In genomic region chr4:97635296-97635755, GRCm38 (mm10) we compare ENCODE assay signal across 12 mouse cellular contexts.
DNase-seq lines count a peak whose midpoint lies in the region; ATAC-seq lines count a peak whose summit lies in the region.
"Had no signal": no experiment of that assay in that cellular context is flagged by ENCODE, and none has a peak within 500 bp of the region (broad histone marks: within the 10 kb centered on the region; RNA-seq: fewer than 3 reads in every experiment).

No protein-coding gene starts in this region.

- H3K27me3 ChIP-seq in neural tube, embryonic 11.5 days (ENCODE audit: control insufficient read depth, insufficient read depth, low read length): no peaks in the 10 kb centered on the region
- H3K27me3 ChIP-seq in forebrain, embryonic 13.5 days: no peaks in the 10 kb centered on the region
- H3K27me3 ChIP-seq in limb, embryonic 10.5 days (ENCODE audit: low read depth, poor library complexity, severe bottlenecking): no peaks in the 10 kb centered on the region
- no peaks in the 10 kb centered on the region for H3K27me3 ChIP-seq in neural tube, embryonic 15.5 days (replicated peaks)
- H3K27me3 ChIP-seq in intestine, embryonic 15.5 days (replicated peaks): no peaks in the 10 kb centered on the region

- H3K4me1 ChIP-seq in neural tube, embryonic 11.5 days (ENCODE audit: control insufficient read depth, insufficient read depth, low read length): peaks cover 3% of the 10 kb centered on the region; the same call in 1 of the 2 replicates
- peaks cover 33% of the 10 kb centered on the region for H3K4me1 ChIP-seq in forebrain, embryonic 13.5 days
- H3K4me1 ChIP-seq in limb, embryonic 10.5 days: peaks cover 44% of the 10 kb centered on the region
- H3K4me1 ChIP-seq in neural tube, embryonic 15.5 days: peaks cover 12% of the 10 kb centered on the region
- no peaks in the 10 kb centered on the region for H3K4me1 ChIP-seq in intestine, embryonic 15.5 days (replicated peaks)

- H3K9me3 ChIP-seq in neural tube, embryonic 11.5 days (ENCODE audit: control insufficient read depth, low read length): no peaks in the 10 kb centered on the region
- no peaks in the 10 kb centered on the region for H3K9me3 ChIP-seq in forebrain, embryonic 13.5 days (replicated peaks)
- H3K9me3 ChIP-seq in limb, embryonic 10.5 days (replicated peaks): no peaks in the 10 kb centered on the region
- H3K9me3 ChIP-seq in neural tube, embryonic 15.5 days (replicated peaks): no peaks in the 10 kb centered on the region
- no peaks in the 10 kb centered on the region for H3K9me3 ChIP-seq in intestine, embryonic 15.5 days

- 0 out of 2 replicates have a peak, but pooled peaks have one; percentile 40 for ATAC-seq in neural tube, embryonic 11.5 days (ENCODE audit: insufficient read depth, low FRiP score, low TSS enrichment)
- peak; percentile 66 for ATAC-seq in forebrain, embryonic 13.5 days
- ATAC-seq in neural tube, embryonic 15.5 days (ENCODE audit: low FRiP score): peak; percentile 65; the same call in 1 of the 2 replicates
- no peak for ATAC-seq in intestine, embryonic 15.5 days
- no peak for ATAC-seq in erythroid progenitor cell, adult 5-6 weeks (replicated peaks; ENCODE audit: low FRiP score, poor library complexity, severe bottlenecking)

- DNase-seq in neural tube, embryonic 11.5 days (ENCODE audit: low spot score): peak; percentile 38
- no peak for DNase-seq in neural tube, embryonic 10.5 days (ENCODE audit: extremely low spot score, low spot score)
- peak; percentile 45 for DNase-seq in limb, embryonic 10.5 days (ENCODE audit: low spot score)
- no peak for DNase-seq in adrenal gland, postnatal 36 days
- DNase-seq: cerebellum, adult 11 months; kidney, adult 2 months; lung, postnatal 14 days had no signal

- 25% methylated on average over 6 of the region's 6 CpGs for WGBS in neural tube, embryonic 11.5 days
- 26% methylated on average over 6 of the region's 6 CpGs for WGBS in forebrain, embryonic 13.5 days
- WGBS in limb, embryonic 10.5 days: 34% methylated on average over 6 of the region's 6 CpGs
- 20% methylated on average over 6 of the region's 6 CpGs for WGBS in neural tube, embryonic 15.5 days
- 47% methylated on average over 6 of the region's 6 CpGs for WGBS in intestine, embryonic 15.5 days

- no peak overlapping the region for H3K4me2 ChIP-seq in neural tube, embryonic 11.5 days (ENCODE audit: low read depth)
- H3K4me2 ChIP-seq in forebrain, embryonic 13.5 days: no peak overlapping the region
- no peak overlapping the region for H3K4me2 ChIP-seq in neural tube, embryonic 15.5 days
- no peak overlapping the region for H3K4me2 ChIP-seq in intestine, embryonic 15.5 days (replicated peaks)

- H3K9ac ChIP-seq in neural tube, embryonic 11.5 days (ENCODE audit: low read length): no peak overlapping the region
- H3K9ac ChIP-seq in forebrain, embryonic 13.5 days: no peak overlapping the region
- H3K9ac ChIP-seq in neural tube, embryonic 15.5 days (replicated peaks): no peak overlapping the region
- H3K9ac ChIP-seq in intestine, embryonic 15.5 days: no peak overlapping the region

- H3K27ac ChIP-seq in neural tube, embryonic 11.5 days (ENCODE audit: low read depth, low read length): no peak overlapping the region
- H3K27ac ChIP-seq in forebrain, embryonic 13.5 days: peak overlapping the region; percentile 74
- H3K27ac ChIP-seq in limb, embryonic 10.5 days: peak overlapping the region; percentile 78
- H3K27ac ChIP-seq in neural tube, embryonic 15.5 days (replicated peaks): peak overlapping the region; percentile 63; the same call in 1 of the 2 replicates
- H3K27ac ChIP-seq in intestine, embryonic 15.5 days: no peak overlapping the region

- H3K4me3 ChIP-seq in neural tube, embryonic 11.5 days (ENCODE audit: low read depth, low read length): no peak overlapping the region
- H3K4me3 ChIP-seq in forebrain, embryonic 13.5 days: no peak overlapping the region
- no peak overlapping the region for H3K4me3 ChIP-seq in limb, embryonic 10.5 days
- H3K4me3 ChIP-seq in neural tube, embryonic 15.5 days (replicated peaks): no peak overlapping the region
- no peak overlapping the region for H3K4me3 ChIP-seq in intestine, embryonic 15.5 days (replicated peaks)
- H3K4me3 ChIP-seq: erythroblast, embryonic 14.5 days had no signal

- no peaks in the 10 kb centered on the region for H3K36me3 ChIP-seq in neural tube, embryonic 11.5 days (ENCODE audit: control insufficient read depth, insufficient read depth, low read length)
- H3K36me3 ChIP-seq in forebrain, embryonic 13.5 days (ENCODE audit: poor library complexity, severe bottlenecking): no peaks in the 10 kb centered on the region
- no peaks in the 10 kb centered on the region for H3K36me3 ChIP-seq in limb, embryonic 10.5 days
- no peaks in the 10 kb centered on the region for H3K36me3 ChIP-seq in neural tube, embryonic 15.5 days
- no peaks in the 10 kb centered on the region for H3K36me3 ChIP-seq in intestine, embryonic 15.5 days

Comparison
In these comparisons a context has a peak if more than half of its experiments do, and no peak if none do; other contexts are left out.
1. DNase-seq: peak in neural tube, embryonic 11.5 days (single experiment) and limb, embryonic 10.5 days (single experiment); none in neural tube, embryonic 10.5 days (single experiment) and adrenal gland, postnatal 36 days (0 of 2).
2. H3K27ac ChIP-seq: peak in forebrain, embryonic 13.5 days (single experiment), limb, embryonic 10.5 days (single experiment) and neural tube, embryonic 15.5 days (single experiment); none in neural tube, embryonic 11.5 days (single experiment) and intestine, embryonic 15.5 days (single experiment).
3. ATAC-seq: peak in neural tube, embryonic 11.5 days (single experiment), forebrain, embryonic 13.5 days (single experiment) and neural tube, embryonic 15.5 days (single experiment); none in intestine, embryonic 15.5 days (single experiment) and erythroid progenitor cell, adult 5-6 weeks (single experiment).